Mouse (Mus musculus): ENCODE measurements around the gene Cachd1.

Cachd1 gene

DNA sequence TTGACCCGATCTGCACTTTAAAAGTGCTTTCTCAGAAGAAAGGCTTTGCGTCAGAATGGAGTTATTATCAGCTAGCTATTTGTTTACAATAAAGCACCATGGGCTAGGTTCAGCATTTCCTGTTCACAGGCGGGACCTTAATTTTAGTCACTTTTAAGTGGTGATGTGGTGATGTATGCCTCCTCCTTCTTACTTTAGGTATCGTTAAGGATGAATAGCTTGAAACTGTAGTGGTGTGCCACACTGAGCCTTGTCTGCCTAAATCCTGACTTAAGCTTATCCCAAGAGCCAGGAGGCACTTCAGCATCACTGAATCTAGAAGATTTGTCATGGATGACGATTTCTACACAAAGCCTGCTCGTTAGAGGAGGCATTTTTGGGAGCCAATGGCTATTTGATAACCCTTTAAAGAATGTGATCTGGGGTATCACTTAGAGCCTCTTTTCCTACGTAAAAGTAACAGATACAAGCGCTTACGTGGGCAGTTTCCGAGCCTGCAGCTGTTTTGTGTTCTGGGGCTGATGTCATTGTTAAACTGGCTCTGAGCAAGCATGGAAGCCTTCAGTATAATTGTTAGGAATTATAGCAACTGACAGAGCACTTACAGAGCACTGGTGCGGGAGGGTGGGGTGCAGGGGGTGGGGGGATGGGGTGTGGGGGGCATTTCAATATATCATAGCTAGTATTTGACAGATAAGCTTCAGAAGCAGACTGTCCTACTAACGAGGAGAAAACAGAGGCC, 89.7 kb downstream of the Cachd1 start:
- no peak for DNase-seq

DNA sequence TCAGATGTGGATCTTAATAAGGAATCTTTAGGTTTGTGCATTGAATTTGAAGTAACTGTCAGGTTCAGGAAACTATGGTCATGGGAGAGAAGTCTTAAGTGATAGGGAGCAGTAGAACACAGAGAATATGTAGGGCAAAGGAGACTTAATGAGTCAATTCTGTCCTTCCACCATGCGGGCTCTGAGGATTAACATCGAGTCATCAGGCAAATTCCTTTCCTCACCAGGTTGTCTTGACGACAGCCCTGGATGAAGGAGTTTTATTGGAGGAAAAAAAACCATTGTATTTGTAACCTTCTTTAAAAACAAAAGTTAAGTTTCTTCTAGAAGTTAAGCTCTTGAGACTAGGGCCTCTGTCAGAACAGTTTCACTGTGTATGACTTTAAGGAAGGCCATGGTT, 100.9 kb downstream of the Cachd1 start:
- DNase-seq: no peak

GRCm38 (mm10) chr4:100879414-100879813, 102.9 kb downstream of the Cachd1 start:
- DNase-seq: no peak

DNA sequence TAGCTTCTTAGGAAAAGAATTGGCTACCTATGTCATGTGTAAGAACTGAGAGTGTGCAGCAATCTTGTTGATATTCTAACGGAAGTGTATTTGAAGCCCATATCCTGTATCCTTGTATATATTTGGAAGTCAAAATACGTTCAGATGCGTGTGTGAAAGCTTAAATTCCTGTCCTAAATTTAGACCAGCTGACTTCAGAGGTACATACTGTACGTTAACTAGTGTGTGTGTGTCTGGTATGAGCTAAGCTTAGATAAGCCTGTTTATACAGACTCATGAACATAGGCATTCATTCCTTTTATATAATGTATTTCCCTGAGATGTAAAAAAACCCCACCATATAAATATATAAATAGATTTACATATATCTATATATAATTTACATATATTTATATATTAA, 103.6 kb downstream of the Cachd1 start:
- DNase-seq: no peak

DNA sequence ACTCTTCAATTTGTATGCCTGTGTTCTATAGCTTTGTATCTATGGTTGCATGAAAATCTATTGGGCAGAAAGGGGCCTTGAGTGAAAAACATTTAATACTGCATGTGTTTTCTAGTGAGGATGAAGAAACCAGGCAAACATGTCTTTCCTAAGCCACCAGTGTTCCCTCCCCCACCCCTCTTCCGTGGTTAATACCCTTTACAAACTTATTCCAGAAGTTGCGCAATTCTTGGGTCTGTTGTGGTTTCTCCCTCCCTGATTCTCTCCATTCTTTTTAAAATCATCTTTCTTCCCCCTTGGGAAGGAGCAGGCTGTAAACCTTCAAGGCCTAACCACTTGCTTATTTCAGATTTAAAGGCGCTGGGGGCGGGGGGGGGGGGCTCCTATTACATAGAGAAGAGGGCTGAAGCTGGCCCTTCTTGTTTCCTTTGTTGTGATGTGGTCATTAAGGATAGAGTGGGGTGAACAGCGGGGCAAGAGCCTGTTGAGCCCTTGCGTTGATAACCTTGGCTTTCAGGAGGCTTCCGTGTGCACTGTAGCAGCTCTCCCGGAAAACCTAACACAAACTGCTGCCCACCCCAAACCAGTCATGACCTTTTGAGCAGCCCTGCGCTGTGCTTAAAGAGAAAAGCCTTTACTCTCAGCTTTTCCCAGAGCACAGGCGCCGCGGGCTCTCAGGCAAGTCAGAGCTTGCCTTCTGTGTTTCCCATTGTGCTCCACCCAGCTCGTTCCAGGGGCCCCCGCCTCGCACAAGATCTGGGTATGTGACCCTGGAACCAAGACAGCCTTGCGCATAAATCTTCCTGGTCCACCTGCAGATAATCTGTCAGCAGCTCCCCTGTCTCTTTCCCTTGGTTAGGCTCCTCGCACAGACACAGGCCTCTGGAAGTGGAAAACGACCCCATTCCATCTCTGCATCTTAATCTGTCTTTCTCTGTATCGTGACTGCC, 109.6 kb downstream of the Cachd1 start:
- no peak for DNase-seq

DNA sequence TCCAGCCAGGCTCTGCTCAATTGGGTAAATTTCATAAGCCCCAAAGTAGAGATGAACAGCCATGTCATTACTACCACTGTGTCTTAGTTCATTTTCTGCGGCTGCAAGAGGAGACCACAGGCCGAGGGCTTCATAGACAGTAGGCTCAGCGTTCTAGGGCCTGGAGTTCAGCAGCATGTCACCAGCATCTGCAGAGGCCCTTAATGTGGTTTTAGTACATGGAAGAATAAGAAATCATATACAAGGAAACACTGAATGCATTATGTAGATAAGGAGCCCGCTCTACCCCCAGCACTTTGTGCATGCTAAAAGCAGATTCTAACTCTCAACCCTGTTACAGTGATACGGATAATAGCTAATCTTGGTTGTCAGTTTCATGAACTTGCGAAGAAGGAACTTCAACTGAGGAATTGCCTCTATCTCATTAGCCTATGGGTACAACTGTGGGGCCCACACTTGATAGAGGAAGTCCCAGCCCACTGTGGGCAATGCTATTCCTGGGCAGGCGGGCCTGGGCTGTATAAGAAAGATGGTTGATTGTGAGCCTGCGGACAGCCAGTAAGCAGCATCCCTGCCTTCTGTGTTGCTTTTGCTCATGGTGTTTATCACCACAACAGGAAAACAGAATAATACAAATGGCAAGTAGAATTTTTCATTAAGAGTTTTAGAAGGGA, 110.4 kb downstream of the Cachd1 start:
- DNase-seq: no peak

DNA sequence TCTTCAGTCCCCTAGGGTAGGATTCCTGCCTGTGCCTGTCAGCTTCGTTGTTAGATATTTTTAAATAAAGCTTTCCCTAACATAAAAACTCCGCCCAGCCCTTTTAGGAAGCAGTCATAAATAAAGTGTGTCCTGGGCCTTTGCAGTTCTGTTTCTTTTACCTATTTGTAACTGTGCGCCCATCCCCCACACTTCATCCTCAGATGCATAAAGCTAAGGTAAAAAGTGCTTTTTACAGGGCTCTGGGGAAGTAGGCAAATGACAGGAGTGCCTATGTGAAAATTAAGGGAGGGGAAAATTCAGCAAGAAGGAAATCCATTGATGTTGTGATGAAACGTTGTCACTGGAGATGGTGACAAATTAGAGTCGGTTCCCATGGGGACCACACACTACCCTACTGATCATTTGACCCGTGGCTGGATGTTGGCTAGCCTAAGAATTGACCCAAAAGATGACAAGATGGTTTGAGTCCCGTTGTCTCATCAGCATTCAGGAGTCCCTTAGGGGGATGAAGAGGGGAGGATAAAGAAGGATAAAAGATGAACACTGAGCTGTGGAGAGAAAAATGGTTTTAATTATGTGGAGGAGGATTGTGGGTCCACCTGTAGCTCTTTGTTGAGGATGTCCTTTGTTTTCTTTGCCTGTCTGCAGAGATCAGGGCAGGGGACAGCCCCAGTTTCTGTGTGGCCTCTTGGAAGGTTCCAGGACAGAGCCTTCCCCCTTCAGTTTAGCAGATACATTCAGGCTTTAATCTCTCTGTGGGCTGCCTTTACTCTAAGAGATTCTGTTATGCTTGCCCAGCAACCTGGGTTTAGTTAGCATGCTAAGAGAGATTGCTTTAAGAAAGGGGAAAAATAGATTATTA, 113.9 kb downstream of the Cachd1 start:
- no peak for DNase-seq

DNA sequence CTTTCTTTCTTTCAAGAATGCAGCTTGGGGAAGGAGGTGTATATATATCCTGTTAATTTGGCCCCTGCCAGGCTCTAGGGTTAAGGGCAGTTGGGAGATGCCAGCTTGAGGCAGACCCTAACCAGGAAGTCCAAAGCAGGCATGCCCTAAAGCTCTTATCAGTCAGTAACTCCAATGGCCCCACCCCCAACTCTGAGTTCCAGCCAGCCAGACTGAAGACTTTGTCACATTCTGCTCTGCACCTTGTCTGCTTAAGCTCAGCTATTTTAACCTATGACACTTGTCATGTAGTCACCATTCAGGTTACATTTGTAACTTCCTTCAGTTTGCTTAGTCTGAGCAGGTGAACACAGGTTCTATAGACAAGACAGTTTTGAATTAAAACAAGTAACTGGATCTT, 117.3 kb downstream of the Cachd1 start:
- peak; percentile 20 for DNase-seq

DNA sequence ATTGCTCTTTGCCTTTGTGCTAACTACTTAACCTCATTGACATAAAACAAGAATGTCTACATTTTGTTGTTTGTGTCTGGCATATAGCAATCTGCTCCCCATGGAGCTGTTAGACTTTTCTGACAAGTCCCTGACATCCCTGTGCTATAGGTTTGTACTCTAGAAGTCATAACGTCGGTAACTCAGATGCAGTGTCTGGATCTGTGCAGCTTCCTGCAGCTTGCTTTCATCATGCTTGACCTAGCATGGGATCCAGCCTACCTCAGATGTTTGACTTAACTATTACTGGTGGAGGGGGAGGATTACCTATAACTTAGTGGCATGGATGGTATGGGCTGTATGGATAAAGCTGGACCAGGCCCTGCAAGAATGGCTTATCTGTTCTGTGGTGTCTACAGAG, 117.7 kb downstream of the Cachd1 start:
- DNase-seq: no peak

DNA sequence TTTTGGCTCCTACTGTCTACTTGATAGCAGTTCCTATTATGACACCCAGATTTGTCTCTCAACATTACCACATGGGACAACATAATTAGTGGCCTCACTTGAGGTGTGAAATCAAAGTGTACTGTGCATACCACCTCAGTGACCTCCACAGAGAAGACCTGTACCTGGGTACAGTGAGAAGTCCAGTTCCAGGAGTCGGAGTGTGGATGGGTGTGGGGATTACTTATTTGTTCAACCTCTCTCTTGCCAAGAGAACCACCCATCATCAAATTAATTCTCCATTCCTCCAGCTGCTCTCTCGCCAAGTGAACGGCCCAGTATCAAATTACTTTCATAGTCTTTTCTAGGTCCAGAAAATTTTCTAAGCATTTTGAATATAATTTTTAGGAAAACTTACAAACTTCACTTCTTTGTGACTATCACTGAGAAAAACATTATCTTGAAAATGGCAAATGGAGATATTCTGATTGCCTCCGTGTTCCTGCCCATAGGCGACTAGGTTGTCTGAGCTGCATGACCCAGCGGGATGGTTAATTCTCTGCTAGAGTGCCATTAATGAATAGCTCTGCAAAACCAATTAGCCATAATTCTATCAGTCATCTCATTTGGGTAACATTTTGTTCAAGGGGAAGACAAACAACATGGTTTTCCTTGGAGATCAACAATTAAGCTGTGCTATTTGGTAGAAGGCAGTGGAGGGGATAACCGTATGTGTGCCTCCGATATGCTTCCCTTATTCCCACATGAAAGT, 120.0 kb downstream of the Cachd1 start:
- peak; percentile 79 for DNase-seq

- no peak for DNase-seq
Observed at GRCm38 (mm10) chr4:100897943-100898342, 121.5 kb downstream of the Cachd1 start.

DNA sequence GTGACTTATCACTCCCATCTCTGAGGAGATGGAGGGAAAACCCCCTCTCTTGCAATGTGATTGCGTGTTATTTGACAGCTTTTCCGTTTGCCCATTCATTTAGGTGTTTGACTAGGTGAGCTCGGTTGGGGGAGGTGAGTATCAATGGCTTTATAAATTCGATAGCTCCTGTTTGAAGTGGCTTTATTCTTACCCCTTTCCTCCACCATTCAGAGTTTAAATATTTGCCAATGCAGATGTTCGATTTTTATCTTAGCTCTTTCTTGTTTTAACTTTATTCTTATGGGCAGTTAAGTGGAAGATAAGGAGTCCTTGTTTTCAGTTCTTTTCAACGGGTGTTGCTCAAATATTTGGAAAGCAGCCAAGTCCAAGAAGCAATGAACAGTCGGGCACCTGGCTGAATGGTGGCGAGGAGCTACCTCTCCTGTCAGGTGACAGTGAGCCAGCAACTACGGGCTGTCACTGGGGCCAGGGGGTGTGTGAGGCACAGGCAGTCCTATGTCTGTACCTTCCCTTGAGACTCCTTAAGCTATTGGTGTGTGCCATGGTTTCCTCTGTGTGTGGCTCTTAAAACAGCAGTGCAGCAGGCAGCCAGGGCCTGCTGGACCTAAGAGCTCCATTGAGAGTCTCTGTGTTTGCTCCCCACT, 133.3 kb downstream of the Cachd1 start:
- peak; percentile 65 for DNase-seq

DNA sequence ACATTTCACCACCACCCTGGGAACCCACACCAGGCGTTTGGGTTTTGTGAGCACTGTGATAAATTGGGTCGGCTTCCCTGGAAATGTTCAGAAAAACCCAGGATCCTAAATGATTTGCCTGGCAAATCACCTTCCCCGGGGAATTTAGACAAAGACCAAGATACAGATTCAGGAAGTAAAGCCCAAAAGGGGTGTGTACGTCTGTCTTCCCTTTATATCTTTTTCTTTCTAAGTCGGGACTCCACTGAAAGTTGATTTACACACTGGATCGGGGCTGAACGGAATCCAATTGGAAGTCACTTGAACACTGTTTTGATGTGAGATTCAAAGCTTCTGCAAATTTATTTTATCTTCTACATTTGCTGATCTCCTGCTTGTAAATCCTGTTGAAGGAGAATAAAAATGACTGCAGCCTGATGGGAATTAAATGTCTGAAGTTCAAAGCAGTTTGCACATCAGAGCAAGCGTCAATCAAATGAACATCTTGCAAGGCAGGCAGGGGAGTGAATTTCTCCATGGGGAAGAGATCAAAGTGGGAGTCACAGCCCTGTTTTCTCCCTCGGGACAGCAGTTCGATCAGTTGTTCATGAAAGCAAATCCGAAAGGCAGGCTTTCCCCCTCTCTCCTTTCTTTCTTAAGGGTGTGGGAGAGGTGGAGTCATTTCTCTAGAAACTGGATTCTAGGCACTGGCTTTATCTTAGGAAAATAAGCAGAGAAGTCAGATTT, 134.3 kb downstream of the Cachd1 start:
- DNase-seq: no peak

DNA sequence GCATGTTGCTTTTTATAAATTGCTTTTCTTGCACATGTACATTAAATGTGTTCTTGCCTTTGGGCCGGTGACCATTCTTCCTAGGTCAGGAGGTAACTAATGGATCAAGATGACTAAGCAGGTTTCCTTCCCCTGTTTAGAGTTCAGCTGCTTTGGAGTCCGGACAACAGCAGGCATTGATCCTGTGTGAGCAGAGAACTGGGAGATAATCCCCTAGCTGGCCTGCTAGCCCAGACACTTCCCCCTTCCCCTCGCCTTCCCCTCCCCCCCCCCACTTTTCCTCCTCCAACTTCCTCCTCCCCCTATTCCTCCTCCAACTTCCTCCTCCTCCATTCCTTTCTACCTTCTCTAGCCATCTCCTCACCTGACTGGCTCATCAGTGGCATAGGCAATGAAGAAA, 135.2 kb downstream of the Cachd1 start:
- no peak for DNase-seq

DNA sequence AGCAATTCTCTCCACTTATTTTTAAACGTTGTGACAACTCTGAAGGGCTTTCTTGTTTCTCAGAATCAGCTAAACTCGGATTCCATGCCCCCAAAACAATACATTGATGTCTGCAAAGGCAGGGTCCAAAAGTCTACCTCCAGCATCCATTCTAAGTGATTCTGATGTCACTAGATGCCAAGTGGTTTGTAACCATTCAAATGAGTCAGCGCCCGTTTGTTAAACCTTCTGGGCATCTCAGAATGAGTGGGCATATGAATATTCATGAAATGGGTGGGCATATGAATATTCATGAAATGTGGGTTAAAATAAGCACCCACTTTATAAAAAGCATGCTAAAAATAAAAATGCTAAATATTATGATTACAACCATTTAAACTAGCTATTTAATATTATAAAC, 137.2 kb downstream of the Cachd1 start:
- no peak for DNase-seq

- DNase-seq: no peak
Observed at GRCm38 (mm10) chr4:100914532-100914931, 138.1 kb downstream of the Cachd1 start.

GRCm38 (mm10) chr4:100915093-100915492, 138.6 kb downstream of the Cachd1 start:
- no peak for DNase-seq

GRCm38 (mm10) chr4:100917511-100917910, 141.0 kb downstream of the Cachd1 start:
- no peak for DNase-seq

GRCm38 (mm10) chr4:100920413-100920812, 143.9 kb downstream of the Cachd1 start:
- no peak for DNase-seq

GRCm38 (mm10) chr4:100922816-100923554, 146.5 kb downstream of the Cachd1 start:
- DNase-seq: peak; percentile 79
